Mouse (Mus musculus): ENCODE data around the gene Acsbg2. TPM values are rescaled to one million over a fixed set of nuclear protein-coding genes. Genes with fewer than 3 reads are reported as not detected.

Gene Acsbg2
- total RNA-seq, 2 experiments from 2014 or later: not detected

GRCm38 (mm10) chr17:56831111-56831816, 43.0 kb downstream of the Acsbg2 start:
- TF ChIP-seq CTCF (IDR thresholded peaks at IDR 0.05): peak; percentile 56
- DNase-seq: peak; percentile 99
- Histone ChIP-seq H3K27ac (peak overlapping the region; percentile 65), H3K4me3 (peak overlapping the region; percentile 90)
- intact Hi-C loops (cut with DNase I): loop anchor here (1.0 to 5.0 kb wide), 4 partner anchors 20 to 446 kb away; partner anchors contain the start of genes Crb3, Slc25a23 and Vav1

GRCm38 (mm10) chr17:56830411-56831110, 43.7 kb downstream of the Acsbg2 start, which contains the start of gene Rfx2:
Rfx2 (minus strand) TSS chr17:56831013.
- Histone ChIP-seq H3K4me3 (peak within 1 kb of the TSS; percentile 90), H3K27ac (peak within 1 kb of the TSS; percentile 71)
- intact Hi-C loops (cut with DNase I): loop anchor here (1.0 to 5.0 kb wide), 4 partner anchors 20 to 447 kb away; partner anchors contain the start of genes Crb3, Slc25a23 and Vav1
- TF ChIP-seq CTCF (IDR thresholded peaks at IDR 0.05): no peak
- no peak for DNase-seq

- peak overlapping the region; percentile 90 for H3K4me3 ChIP-seq
- DNase-seq: peak; percentile 50
- intact Hi-C loops (cut with DNase I): loop anchor here (2.0 to 5.0 kb wide), 3 partner anchors 19 to 448 kb away; partner anchors contain the start of genes Crb3, Slc25a23 and Vav1
- no peak for TF ChIP-seq CTCF (IDR thresholded peaks at IDR 0.05)
- peak overlapping the region; percentile 71 for H3K27ac ChIP-seq
Observed at GRCm38 (mm10) chr17:56829795-56830194, 44.5 kb downstream of the Acsbg2 start.

- TF ChIP-seq CTCF (IDR thresholded peaks at IDR 0.05): no peak
Observed at GRCm38 (mm10) chr17:56829171-56829570, 45.1 kb downstream of the Acsbg2 start.

GRCm38 (mm10) chr17:56826718-56827117, 47.5 kb downstream of the Acsbg2 start:
- Histone ChIP-seq H3K4me3 (no peak overlapping the region), H3K27ac (no peak overlapping the region)
- no peak for TF ChIP-seq CTCF (IDR thresholded peaks at IDR 0.05)
- no peak for DNase-seq
- intact Hi-C loops (cut with DNase I): no loop called here

More at GRCm38 (mm10) chr17:56829171-56829570, 45.1 kb downstream of the Acsbg2 start:
- H3K27ac ChIP-seq: peak overlapping the region; percentile 71
- peak overlapping the region; percentile 90 for H3K4me3 ChIP-seq
- intact Hi-C loops (cut with DNase I): no loop called here
- no peak for DNase-seq

GRCm38 (mm10) chr17:56823352-56823751, 50.9 kb downstream of the Acsbg2 start:
- DNase-seq: no peak
- TF ChIP-seq CTCF (IDR thresholded peaks at IDR 0.05): no peak
- Histone ChIP-seq H3K4me3 (no peak overlapping the region), H3K27ac (no peak overlapping the region)
- intact Hi-C loops (cut with DNase I): no loop called here

GRCm38 (mm10) chr17:56822380-56822779, 51.9 kb downstream of the Acsbg2 start:
- no peak for TF ChIP-seq CTCF (IDR thresholded peaks at IDR 0.05)
- H3K4me3 ChIP-seq: no peak overlapping the region
- intact Hi-C loops (cut with DNase I): no loop called here
- H3K27ac ChIP-seq: no peak overlapping the region
- no peak for DNase-seq

GRCm38 (mm10) chr17:56819694-56820111, 54.5 kb downstream of the Acsbg2 start:
- intact Hi-C loops (cut with DNase I): no loop called here
- H3K27ac ChIP-seq: peak overlapping the region; percentile 48; the same call in 1 of the 2 replicates
- H3K4me3 ChIP-seq: no peak overlapping the region
- DNase-seq: peak; percentile 30
- no peak for TF ChIP-seq CTCF (IDR thresholded peaks at IDR 0.05)

- intact Hi-C loops (cut with DNase I): no loop called here
- peak; percentile 35 for DNase-seq
- Histone ChIP-seq H3K4me3 (no peak overlapping the region), H3K27ac (peak overlapping the region; percentile 48; the same call in 1 of the 2 replicates)
- TF ChIP-seq CTCF (IDR thresholded peaks at IDR 0.05): no peak
Observed at GRCm38 (mm10) chr17:56819032-56819545, 55.2 kb downstream of the Acsbg2 start.

- intact Hi-C loops (cut with DNase I): no loop called here
Observed at GRCm38 (mm10) chr17:56818067-56818636, 56.1 kb downstream of the Acsbg2 start.

GRCm38 (mm10) chr17:56815057-56815345, 59.2 kb downstream of the Acsbg2 start:
- Histone ChIP-seq H3K4me3 (no peak overlapping the region), H3K27ac (peak overlapping the region; percentile 79)
- intact Hi-C loops (cut with DNase I): no loop called here
- no peak for TF ChIP-seq CTCF (IDR thresholded peaks at IDR 0.05)
- DNase-seq: peak; percentile 53

More at GRCm38 (mm10) chr17:56818067-56818636, 56.1 kb downstream of the Acsbg2 start:
- Histone ChIP-seq H3K27ac (peak overlapping the region; percentile 35; the same call in 1 of the 2 replicates), H3K4me3 (no peak overlapping the region)
- TF ChIP-seq CTCF (IDR thresholded peaks at IDR 0.05): no peak
- peak; percentile 60 for DNase-seq

GRCm38 (mm10) chr17:56814316-56815056, 59.8 kb downstream of the Acsbg2 start:
- intact Hi-C loops (cut with DNase I): no loop called here
- H3K27ac ChIP-seq: peak overlapping the region; percentile 79
- TF ChIP-seq CTCF (IDR thresholded peaks at IDR 0.05): no peak
- H3K4me3 ChIP-seq: no peak overlapping the region; the same call in 1 of the 2 replicates
- DNase-seq: peak; percentile 89

All from gastrocnemius, adult 2 months (tissue).